Mouse (Mus musculus) inflammation-experienced regulatory T-cells, adult 16 weeks (primary cell): Measurements from ENCODE around the gene Igtp. TPM values are rescaled to one million over a fixed set of nuclear protein-coding genes. Genes with fewer than 3 reads are reported as not detected.

Experiments used
- polyA plus RNA-seq: library from polyadenylated mRNA; unstranded; fragments of 100-300 nt; shearing (Covaris generic); gene quantifications from one replicate; pipeline ENCODE4 v1.2.1, GENCODE M21; 2017

Igtp gene
- polyA plus RNA-seq, result 494 TPM

GRCm38 (mm10) chr11:58199229-58200037, at the start of gene Igtp, which contains the start of gene Irgm2:
TSS of gene Igtp (plus strand) at chr11:58199556.
TSS of gene Irgm2 (plus strand) at chr11:58199618.

GRCm38 (mm10) chr11:58168167-58168915, 31.0 kb upstream of the Igtp start, which contains the start of gene Gemin5:
TSS of gene Gemin5 (minus strand) at chr11:58168539.

GRCm38 (mm10) chr11:58171459-58172091, 27.8 kb upstream of the Igtp start, which contains the start of gene Mrpl22:
TSS of gene Mrpl22 (plus strand) at chr11:58171661.

Other genes with a start within 250 kb of the Igtp start
- gene Larp1, start 190.5 kb upstream of the Igtp start, polyA plus RNA-seq, result 13.5 TPM
- gene Gm12248, start 106.4 kb upstream of the Igtp start, polyA plus RNA-seq, result 0.40 TPM
- gene Cnot8, start 95.4 kb upstream of the Igtp start, polyA plus RNA-seq, result 125 TPM
- 12.2 TPM for gene Gemin5, start 31.0 kb upstream of the Igtp start, polyA plus RNA-seq
- 87.5 TPM for gene Mrpl22, start 27.9 kb upstream of the Igtp start, polyA plus RNA-seq
- gene Irgm2, start 62 bp downstream of the Igtp start, polyA plus RNA-seq, result 86.2 TPM
- gene 4930438A08Rik, start 75.2 kb downstream of the Igtp start, polyA plus RNA-seq, result not detected
- gene Zfp692, start 107.5 kb downstream of the Igtp start, polyA plus RNA-seq, result 28.5 TPM
- gene Zfp672, start 130.8 kb downstream of the Igtp start, polyA plus RNA-seq, result 48.2 TPM
- gene Sh3bp5l, start 131.2 kb downstream of the Igtp start, polyA plus RNA-seq, result 30.7 TPM
- gene Lypd8, start 179.5 kb downstream of the Igtp start, polyA plus RNA-seq, result not detected
- gene 1810065E05Rik, start 221.6 kb downstream of the Igtp start, polyA plus RNA-seq, result not detected
- not detected for gene Gm12253, start 233.0 kb downstream of the Igtp start, polyA plus RNA-seq